ENCODE assay signal across 19 mouse cellular contexts in the genomic region with DNA sequence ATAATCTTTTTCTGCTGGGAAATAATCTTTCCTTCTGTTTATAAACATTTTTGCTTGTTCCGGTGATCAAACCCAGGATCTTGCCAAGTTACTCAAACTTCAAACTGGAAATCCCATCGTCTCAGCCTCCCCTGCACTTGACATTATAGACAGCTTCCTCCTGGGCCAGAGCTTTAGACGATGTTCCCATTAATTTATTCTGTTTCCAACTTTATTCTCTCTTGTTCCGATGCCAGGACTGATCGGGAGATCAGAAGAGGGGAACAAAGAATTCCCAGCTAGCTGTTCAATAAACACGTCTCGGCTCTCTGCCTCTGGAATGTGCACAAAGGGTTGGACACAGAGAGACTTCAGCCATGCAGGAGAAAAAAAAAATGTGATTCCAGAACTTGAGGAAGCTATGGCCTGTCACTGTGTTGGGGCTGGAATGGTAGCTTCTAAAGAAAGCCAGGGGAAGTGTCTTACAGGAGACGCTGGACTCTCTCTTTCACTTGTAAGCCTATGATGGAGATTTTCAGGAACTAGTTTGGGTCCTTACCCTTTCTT.
DNase-seq lines count a peak whose midpoint lies in the region; ATAC-seq and TF ChIP-seq lines count a peak whose summit lies in the region.
"Had no signal": no experiment of that assay in that cellular context is flagged by ENCODE, and none has a peak within 500 bp of the region (broad histone marks: within the 10 kb centered on the region; RNA-seq: fewer than 3 reads in every experiment).

No protein-coding gene starts in this region.

- no peaks in the 10 kb centered on the region for H3K36me3 ChIP-seq in lung, embryonic 15.5 days
- no peaks in the 10 kb centered on the region for H3K36me3 ChIP-seq in lung, postnatal 0 days (ENCODE audit: insufficient read depth, low read length)
- H3K36me3 ChIP-seq in midbrain, embryonic 11.5 days (ENCODE audit: control insufficient read depth, insufficient read depth, low read length) = no peaks in the 10 kb centered on the region
- H3K36me3 ChIP-seq in midbrain, embryonic 10.5 days = no peaks in the 10 kb centered on the region
- H3K36me3 ChIP-seq in stomach, postnatal 0 days (ENCODE audit: control insufficient read depth, insufficient read depth, low read length) = no peaks in the 10 kb centered on the region
- H3K36me3 ChIP-seq: embryonic facial prominence, embryonic 12.5 days; G1E; heart, embryonic 12.5 days had no signal

- H3K9me3 ChIP-seq in lung, embryonic 15.5 days = no peaks in the 10 kb centered on the region
- H3K9me3 ChIP-seq in lung, postnatal 0 days (ENCODE audit: low read length) = no peaks in the 10 kb centered on the region
- no peaks in the 10 kb centered on the region for H3K9me3 ChIP-seq in midbrain, embryonic 11.5 days (ENCODE audit: control insufficient read depth, low read length)
- H3K9me3 ChIP-seq in midbrain, embryonic 10.5 days (replicated peaks) = peaks cover 3% of the 10 kb centered on the region; the same call in 1 of the 2 replicates
- no peaks in the 10 kb centered on the region for H3K9me3 ChIP-seq in stomach, postnatal 0 days (ENCODE audit: control insufficient read depth, low read length)
- H3K9me3 ChIP-seq: embryonic facial prominence, embryonic 12.5 days; G1E had no signal

- no peak overlapping the region for H3K4me2 ChIP-seq in lung, embryonic 15.5 days
- no peak overlapping the region for H3K4me2 ChIP-seq in lung, postnatal 0 days (replicated peaks; ENCODE audit: low read depth, low read length)
- H3K4me2 ChIP-seq in midbrain, embryonic 11.5 days = no peak overlapping the region
- H3K4me2 ChIP-seq in stomach, postnatal 0 days (replicated peaks; ENCODE audit: low read depth) = no peak overlapping the region
- H3K4me2 ChIP-seq: embryonic facial prominence, embryonic 12.5 days; heart, embryonic 12.5 days had no signal

- WGBS in lung, embryonic 15.5 days = 43% methylated on average over 8 of the region's 8 CpGs
- 40% methylated on average over 8 of the region's 8 CpGs for WGBS in lung, postnatal 0 days
- 52% methylated on average over 8 of the region's 8 CpGs for WGBS in midbrain, embryonic 11.5 days
- WGBS in midbrain, embryonic 10.5 days = 62% methylated on average over 8 of the region's 8 CpGs
- 51% methylated on average over 8 of the region's 8 CpGs for WGBS in stomach, postnatal 0 days

- H3K9ac ChIP-seq in lung, embryonic 15.5 days = no peak overlapping the region
- no peak overlapping the region for H3K9ac ChIP-seq in lung, postnatal 0 days (replicated peaks; ENCODE audit: low read depth)
- no peak overlapping the region for H3K9ac ChIP-seq in midbrain, embryonic 11.5 days (ENCODE audit: low read length)
- H3K9ac ChIP-seq in stomach, postnatal 0 days (ENCODE audit: low read length) = no peak overlapping the region
- H3K9ac ChIP-seq: embryonic facial prominence, embryonic 12.5 days; heart, embryonic 12.5 days had no signal

- no peaks in the 10 kb centered on the region for H3K27me3 ChIP-seq in lung, embryonic 15.5 days
- H3K27me3 ChIP-seq in lung, postnatal 0 days (replicated peaks; ENCODE audit: insufficient read depth, low read length) = no peaks in the 10 kb centered on the region
- H3K27me3 ChIP-seq in midbrain, embryonic 11.5 days (ENCODE audit: control insufficient read depth, insufficient read depth, low read length) = no peaks in the 10 kb centered on the region
- no peaks in the 10 kb centered on the region for H3K27me3 ChIP-seq in midbrain, embryonic 10.5 days (ENCODE audit: low read depth, poor library complexity, severe bottlenecking)
- H3K27me3 ChIP-seq in stomach, postnatal 0 days (ENCODE audit: control insufficient read depth, insufficient read depth, low read length) = no peaks in the 10 kb centered on the region
- H3K27me3 ChIP-seq: embryonic facial prominence, embryonic 12.5 days; heart, embryonic 12.5 days had no signal

- no peak for TF ChIP-seq EP300 in lung, postnatal 0 days (IDR thresholded peaks at IDR 0.05)
- no peak for TF ChIP-seq EP300 in stomach, postnatal 0 days (optimal IDR thresholded peaks at IDR 0.05)

- DNase-seq in heart, adult 11 months = peak; percentile 46
- no peak for DNase-seq in heart, postnatal 4 days
- DNase-seq in lung, postnatal 0 days (ENCODE audit: low spot score) = no peak
- peak; percentile 67 for DNase-seq in midbrain, embryonic 11.5 days (ENCODE audit: low spot score, missing footprints)
- no peak for DNase-seq in midbrain, embryonic 10.5 days (ENCODE audit: low spot score)
- DNase-seq in lung, postnatal 25 days (ENCODE audit: low spot score) = peak; percentile 10
- no peak for DNase-seq in stomach, postnatal 0 days (ENCODE audit: low spot score)
- DNase-seq: adrenal gland, postnatal 10 days; B cell, adult 2 months; cerebellum, adult 11-12 months; cerebellum, adult 9-10 months; cerebellum, postnatal 25 days; gastrocnemius, postnatal 14 days had no signal

- TF ChIP-seq CTCF in lung, postnatal 0 days (IDR thresholded peaks at IDR 0.05) = no peak
- TF ChIP-seq CTCF in stomach, postnatal 0 days (IDR thresholded peaks at IDR 0.05; ENCODE audit: low read depth) = no peak

- no peak overlapping the region for H3K4me3 ChIP-seq in lung, embryonic 15.5 days
- no peak overlapping the region for H3K4me3 ChIP-seq in lung, postnatal 0 days (ENCODE audit: low read depth, low read length)
- H3K4me3 ChIP-seq in midbrain, embryonic 11.5 days (ENCODE audit: low read depth, low read length) = no peak overlapping the region
- no peak overlapping the region for H3K4me3 ChIP-seq in midbrain, embryonic 10.5 days
- H3K4me3 ChIP-seq in stomach, postnatal 0 days (ENCODE audit: low read depth, low read length) = no peak overlapping the region
- H3K4me3 ChIP-seq: embryonic facial prominence, embryonic 12.5 days; heart, embryonic 12.5 days had no signal

- no peaks in the 10 kb centered on the region for H3K4me1 ChIP-seq in lung, embryonic 15.5 days
- H3K4me1 ChIP-seq in lung, postnatal 0 days (ENCODE audit: insufficient read depth, low read depth, low read length) = no peaks in the 10 kb centered on the region
- H3K4me1 ChIP-seq in midbrain, embryonic 11.5 days (ENCODE audit: control insufficient read depth, insufficient read depth, low read length) = no peaks in the 10 kb centered on the region
- peaks cover 6% of the 10 kb centered on the region; the same call in 1 of the 2 replicates for H3K4me1 ChIP-seq in midbrain, embryonic 10.5 days
- no peaks in the 10 kb centered on the region for H3K4me1 ChIP-seq in stomach, postnatal 0 days (replicated peaks; ENCODE audit: control insufficient read depth, insufficient read depth)
- H3K4me1 ChIP-seq: embryonic facial prominence, embryonic 12.5 days had no signal

- no peak overlapping the region for H3K27ac ChIP-seq in lung, embryonic 15.5 days
- no peak overlapping the region for H3K27ac ChIP-seq in lung, postnatal 0 days (ENCODE audit: low read length)
- H3K27ac ChIP-seq in midbrain, embryonic 11.5 days (ENCODE audit: low read depth, low read length) = no peak overlapping the region
- H3K27ac ChIP-seq in midbrain, embryonic 10.5 days (replicated peaks) = no peak overlapping the region
- H3K27ac ChIP-seq in stomach, postnatal 0 days (replicated peaks) = no peak overlapping the region
- H3K27ac ChIP-seq: embryonic facial prominence, embryonic 12.5 days had no signal

- peak; percentile 67; the same call in 1 of the 2 replicates for ATAC-seq in lung, embryonic 15.5 days (ENCODE audit: borderline replicate concordance, extremely low read depth, low FRiP score, low TSS enrichment)
- ATAC-seq in lung, postnatal 0 days = no peak
- no peak for ATAC-seq in midbrain, embryonic 11.5 days (ENCODE audit: low FRiP score)
- no peak for ATAC-seq in stomach, postnatal 0 days (ENCODE audit: low FRiP score, low TSS enrichment)
- ATAC-seq: CD4-positive, CD25-positive, alpha-beta regulatory T cell, adult 4 months; forebrain, embryonic 16.5 days had no signal

Comparison
In these comparisons a context has a peak if more than half of its experiments do, and no peak if none do; other contexts are left out.
1. DNase-seq: peak in heart, adult 11 months (single experiment), midbrain, embryonic 11.5 days (single experiment) and lung, postnatal 25 days (single experiment); none in heart, postnatal 4 days (single experiment), lung, postnatal 0 days (single experiment), midbrain, embryonic 10.5 days (single experiment) and stomach, postnatal 0 days (single experiment).